Mouse (Mus musculus) erythroid progenitor cell, adult 5-6 weeks (primary cell): Measurements from ENCODE around the gene Cdh23. TPM values are rescaled to one million over a fixed set of nuclear protein-coding genes. Genes with fewer than 3 reads are reported as not detected.
A peak's percentile ranks its signal among the peaks of the same experiment; 100 is the strongest.

ENCODE experiments used
- ATAC-seq: replicated peaks from 2 replicates; pipeline ENCODE4 v1.8.0; 2016; ENCODE audit warnings: moderate number of reproducible peaks, mild to moderate bottlenecking, moderate TSS enrichment, inconsistent platforms; ENCODE audit not compliant: poor library complexity, low FRiP score, severe bottlenecking
- total RNA-seq, 2 experiments: library from RNA; stranded (forward) in 1 of 2; stranded (reverse) in 1 of 2; fragments of 150-400 nt in 1 of 2; fragments of 186-747, 209-891 nt in 1 of 2; gene quantifications; 2 replicates each; pipeline versions ENCODE4 v1.2.3 to v1.2.4; 2015 to 2017; ENCODE audit warnings: low replicate concordance in 2 of 2

Gene Cdh23
- total RNA-seq, 2 experiments from 2014 or later: not detected

GRCm38 (mm10) chr10:60354003-60354325 is 342.3 kb downstream of the Cdh23 start:
- no peak for ATAC-seq

DNA sequence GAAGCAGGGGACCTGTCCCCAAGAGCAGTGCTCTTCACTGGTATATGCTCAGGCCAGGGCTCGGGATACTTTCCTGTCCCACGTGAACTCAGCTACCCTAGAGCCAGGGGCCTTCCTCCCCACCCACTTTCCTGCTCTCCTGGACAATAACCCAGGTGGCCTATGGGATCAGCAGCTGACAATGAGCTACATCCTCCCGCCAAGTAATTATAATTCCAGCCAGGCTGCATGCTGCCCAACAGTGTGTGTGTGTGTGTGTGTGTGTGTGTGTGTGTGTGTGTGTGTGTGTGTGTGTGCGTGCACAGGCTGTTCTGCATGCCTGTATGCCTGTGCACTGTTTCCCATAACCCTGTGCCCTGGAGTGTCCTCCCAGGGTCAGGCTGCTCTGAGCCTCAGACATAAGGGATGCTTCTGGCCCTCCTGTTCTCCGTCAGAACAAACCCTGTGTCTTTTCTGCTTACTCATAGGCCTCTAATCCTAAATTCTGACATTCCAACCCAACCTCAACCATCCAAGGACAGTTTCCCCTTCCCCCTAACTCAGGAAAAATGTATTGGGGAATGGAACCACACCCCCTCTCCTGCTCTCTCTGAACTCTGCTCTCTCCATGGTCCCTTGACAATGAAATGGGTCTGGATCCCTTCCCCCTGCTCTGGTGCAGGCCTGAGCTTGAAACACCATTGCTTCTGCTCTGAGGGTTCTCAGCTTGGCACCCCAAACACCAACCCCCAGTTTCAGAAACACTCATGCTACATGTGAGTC is 342.9 kb downstream of the Cdh23 start:
- no peak for ATAC-seq

GRCm38 (mm10) chr10:60351761-60352455 is 344.4 kb downstream of the Cdh23 start:
- no peak for ATAC-seq

DNA sequence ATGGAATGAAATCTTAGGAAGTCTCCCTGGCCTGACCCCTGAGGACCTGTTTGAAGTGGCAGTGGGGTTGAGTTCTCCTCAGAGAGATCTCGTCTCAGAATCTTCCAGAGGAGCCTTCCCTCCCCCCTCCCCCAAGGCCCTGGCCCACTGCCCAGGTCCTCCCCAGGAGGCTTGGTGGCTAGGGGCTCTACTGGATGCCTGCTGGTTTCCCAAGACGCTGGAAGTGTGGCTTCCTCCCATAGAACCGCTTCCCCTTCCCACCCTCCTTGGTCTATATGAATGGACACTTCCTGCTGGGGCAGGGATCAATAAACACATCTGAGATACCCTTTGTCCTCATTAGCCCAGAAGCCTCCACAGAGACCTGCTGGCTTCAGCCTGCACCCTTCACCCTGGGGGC is 345.0 kb downstream of the Cdh23 start:
- no peak for ATAC-seq

DNA sequence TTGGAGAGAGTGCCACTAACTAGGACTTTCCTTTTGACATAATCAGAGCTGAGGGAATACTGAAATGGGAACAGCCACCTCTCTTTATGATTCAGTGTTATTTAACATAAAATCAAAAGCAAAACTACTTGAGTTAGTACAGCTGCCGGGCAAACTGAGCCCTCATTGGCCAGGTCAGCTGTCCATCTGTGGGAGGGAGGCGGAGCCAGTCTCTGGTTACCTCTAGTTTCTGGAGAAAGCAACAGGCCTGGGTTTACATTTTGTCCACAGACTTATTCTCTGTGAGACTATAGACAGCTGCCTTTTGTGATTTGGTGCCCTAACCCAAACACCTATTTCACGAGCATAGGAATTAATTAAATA is 345.5 kb downstream of the Cdh23 start:
- peak; percentile 41 for ATAC-seq

DNA sequence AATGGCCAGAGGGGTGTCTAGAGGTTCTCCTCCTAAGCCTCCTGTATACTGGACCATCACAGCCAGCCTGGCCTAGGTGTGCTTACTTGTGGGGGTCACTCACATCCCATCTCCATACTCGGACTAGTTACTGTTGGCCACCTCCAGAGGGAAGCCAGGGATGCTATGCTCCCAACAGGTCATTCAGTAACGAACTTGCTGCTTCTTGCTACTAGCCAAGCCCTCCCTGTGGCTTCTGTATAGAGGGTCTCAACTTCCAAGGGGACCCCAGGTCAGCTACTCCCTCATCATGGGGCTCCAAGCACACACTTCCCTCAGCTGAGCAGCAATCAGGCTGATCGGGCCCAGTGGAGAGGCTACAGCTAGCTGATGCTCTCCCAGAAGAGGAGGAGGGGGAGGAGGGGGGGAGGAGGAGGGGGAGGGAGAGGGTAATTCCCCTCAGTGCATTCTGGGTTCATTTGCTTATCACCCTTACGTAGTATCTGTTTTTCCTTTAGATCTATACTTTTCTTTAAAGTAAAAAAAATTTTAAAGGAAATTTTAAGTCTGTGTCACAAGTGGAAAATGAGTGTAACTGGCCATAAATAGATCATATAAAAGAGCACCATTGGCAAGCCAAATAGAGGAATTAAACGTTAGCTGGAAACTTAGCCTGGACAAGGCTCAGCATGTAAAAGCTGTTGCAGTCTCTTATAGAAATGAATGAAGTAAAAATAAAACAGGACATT is 346.0 kb downstream of the Cdh23 start:
- ATAC-seq: no peak

DNA sequence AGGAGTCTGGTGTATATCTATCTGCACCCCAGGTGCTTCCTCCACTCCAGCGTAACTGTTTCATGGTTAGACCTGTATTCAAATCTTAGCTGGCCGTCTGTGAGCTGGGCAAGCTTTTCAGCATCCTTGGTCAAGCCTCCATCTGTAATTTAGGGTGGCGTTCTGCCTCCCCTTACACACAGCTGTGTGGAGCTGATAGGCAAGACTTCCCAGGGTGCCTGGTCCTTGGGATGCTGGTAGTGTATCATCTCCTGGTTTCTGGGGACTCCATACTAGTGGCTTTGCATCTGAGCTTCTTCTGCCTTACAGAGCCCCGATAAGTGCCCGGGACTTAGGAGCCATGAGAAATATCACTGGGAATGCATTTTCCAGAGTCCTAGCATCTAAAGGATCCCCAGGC is 346.6 kb downstream of the Cdh23 start:
- peak; percentile 64 for ATAC-seq

- ATAC-seq: peak; percentile 25
Observed at GRCm38 (mm10) chr10:60349056-60349455, 347.2 kb downstream of the Cdh23 start.

DNA sequence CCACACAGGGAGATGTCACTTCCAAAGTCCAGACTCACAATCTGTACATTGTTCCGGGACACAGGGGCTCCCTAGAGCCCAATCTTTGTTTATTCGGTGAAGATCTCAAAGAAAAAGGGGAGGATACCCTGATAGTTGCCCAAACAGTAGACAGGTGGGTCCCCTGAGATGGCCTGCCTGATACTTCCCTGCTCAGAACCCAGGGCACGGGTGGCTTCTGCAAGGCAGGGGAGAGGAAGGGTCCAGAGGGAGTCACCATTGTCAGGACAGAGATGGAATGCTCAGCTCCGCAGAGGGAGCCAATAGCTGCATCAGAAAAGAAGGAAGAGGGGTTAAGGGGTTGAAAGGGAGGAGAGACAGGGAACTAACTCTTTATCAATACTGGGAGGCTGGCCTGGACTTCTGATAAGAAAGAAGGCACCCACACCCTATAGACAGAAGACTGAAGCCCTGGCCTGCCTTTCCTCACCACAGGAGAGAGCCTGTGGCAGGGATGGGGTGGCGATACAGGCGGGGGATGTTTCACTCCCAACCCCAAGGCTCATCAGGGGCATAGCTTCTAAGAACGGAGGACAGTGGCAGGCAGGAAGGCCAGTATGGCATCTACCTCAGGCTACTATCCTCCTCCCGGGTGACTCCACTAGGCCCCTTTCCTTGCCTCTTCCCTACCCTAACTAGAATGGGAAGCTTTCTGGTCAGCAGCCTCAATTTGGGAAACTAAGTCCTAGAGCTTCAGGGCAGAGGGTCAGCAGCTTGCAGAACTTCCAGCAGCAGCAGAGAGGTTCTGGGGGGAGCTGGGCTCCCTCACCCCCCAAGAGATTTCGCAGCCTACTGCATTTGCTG is 348.3 kb downstream of the Cdh23 start:
- ATAC-seq: peak; percentile 51

DNA sequence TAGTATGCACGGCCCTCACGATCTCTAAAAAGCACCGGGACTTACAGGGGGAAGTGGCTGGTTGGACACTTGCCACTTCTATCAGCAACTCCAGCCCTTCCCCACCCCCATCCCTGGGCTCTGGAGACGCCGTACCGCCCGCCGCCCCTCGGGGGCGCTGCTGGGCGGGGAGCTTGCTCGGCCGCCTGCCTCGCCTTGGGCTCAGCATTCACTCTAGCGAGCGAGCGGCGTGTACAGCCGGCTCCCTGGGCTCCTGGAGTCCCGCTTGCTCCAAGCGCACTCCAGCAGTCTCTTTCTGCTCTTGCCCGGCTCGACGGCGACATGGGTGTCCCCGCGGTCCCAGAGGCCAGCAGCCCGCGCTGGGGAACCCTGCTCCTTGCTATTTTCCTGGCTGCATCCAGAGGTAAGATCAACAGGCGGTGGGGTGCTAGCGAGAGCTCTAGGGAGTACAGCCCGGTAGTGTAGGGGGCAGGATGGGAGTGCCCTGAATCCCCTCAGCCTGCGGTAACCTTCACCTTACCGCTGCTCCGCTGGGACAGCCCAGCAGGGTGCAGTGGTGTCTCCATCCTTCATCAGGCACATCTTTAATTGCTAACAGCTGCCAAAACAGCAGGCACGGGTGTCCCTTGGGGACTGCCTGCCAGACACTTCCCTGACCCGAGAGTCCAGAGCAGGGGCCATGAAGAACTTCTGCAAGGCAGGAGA is 349.4 kb downstream of the Cdh23 start, which contains the start of gene Vsir:
TSS of gene Vsir (plus strand) at position 151 of the 705 bp plus-strand sequence.
- ATAC-seq: peak; percentile 53

DNA sequence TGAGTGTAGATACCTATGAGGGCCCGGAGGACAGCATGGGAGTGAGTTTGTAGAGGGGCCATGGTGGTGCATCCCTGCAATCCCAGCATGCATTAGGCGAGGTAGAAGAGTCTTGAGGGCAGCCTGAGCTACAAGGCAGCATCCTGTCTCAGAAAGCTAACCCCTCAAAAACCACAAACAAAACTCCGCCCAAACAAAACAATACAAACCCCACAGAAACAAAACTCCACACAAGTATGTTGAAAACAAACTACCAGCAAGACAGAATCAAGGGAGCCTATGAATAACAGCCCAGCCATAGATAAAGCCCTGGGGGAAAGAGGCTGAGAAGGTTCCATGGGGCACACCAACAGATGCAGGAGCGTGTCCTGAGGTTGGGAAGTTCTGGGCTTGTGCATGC is 350.2 kb downstream of the Cdh23 start:
- ATAC-seq: no peak

DNA sequence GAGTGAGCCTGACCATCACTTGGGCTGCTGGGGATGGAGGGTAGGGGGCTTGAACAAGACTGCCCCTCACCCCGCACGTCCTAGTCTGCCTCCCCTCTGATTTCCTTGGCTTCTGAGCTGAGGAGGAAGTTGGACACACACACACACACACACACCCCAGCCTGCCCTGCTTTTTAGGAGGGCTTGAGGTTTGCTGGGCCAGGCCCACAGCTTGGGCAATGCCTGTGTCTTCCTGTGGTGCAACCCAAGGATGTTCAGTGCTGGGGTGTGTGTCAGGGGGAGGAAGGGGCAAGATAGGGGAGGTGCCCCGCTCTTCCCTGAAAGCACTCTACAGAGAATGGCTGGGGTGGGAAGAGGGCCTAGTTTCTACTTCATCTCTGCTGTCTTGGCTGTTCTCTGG is 352.2 kb downstream of the Cdh23 start:
- ATAC-seq: no peak

- no peak for ATAC-seq
Observed at GRCm38 (mm10) chr10:60341528-60341927, 354.8 kb downstream of the Cdh23 start.

- no peak for ATAC-seq
Observed at GRCm38 (mm10) chr10:60335021-60335420, 361.3 kb downstream of the Cdh23 start.

DNA sequence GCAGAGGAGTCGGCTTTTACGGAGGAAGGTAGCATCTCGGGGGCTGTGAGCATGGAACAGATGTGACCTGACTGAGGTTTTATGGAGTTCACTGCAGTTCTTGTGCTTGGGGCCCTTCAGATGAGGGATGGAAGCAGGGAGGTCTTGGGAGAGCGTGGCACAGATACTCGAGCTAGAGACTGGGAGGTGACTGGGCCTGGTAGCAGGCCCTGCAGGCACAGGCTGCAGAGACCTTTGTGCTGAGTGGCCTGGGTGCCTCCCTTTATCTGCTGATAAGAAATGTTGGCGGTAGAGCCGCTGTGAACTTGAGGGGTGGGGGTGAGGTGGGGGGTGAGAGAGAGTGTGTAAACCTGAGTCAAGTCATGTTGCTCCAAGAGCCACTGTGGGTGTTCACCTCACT is 361.7 kb downstream of the Cdh23 start:
- no peak for ATAC-seq

DNA sequence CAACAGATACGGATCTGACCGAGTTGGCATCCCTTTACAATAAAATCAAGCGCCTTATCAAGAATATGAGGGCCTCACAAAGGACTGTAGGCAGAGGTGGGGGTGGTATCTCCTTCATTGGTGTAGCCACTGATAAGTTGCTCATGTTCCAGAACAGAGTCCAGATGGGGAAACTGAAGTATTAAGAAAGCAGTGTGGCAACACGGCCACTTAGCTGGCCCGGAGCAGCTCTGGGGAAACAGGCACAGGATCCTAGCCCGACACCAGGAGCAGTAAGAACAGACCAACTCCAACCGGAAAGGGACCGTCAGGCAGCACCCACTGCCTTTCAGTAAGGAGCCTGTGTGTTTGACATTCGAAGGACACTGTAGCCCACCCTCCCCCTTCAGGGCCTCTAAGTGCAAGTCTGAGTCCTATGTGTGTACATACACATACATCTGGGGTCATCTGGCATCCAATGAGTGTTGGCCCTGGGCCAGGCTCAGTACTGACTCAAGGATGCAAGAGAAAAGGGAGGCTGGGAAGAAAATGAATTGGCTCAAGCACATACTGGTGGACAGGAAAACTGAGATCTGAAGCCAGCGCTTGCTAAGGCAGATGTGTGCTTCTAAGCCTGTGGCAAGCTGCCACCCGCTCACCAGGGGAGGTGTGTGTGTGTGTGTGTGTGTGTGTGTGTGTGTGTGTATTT is 367.2 kb downstream of the Cdh23 start:
- ATAC-seq: no peak

- no peak for ATAC-seq
Observed at GRCm38 (mm10) chr10:60316166-60316565, 380.1 kb downstream of the Cdh23 start.

GRCm38 (mm10) chr10:60313606-60314005 is 382.7 kb downstream of the Cdh23 start:
- no peak for ATAC-seq

- no peak for ATAC-seq
Observed at GRCm38 (mm10) chr10:60310629-60311028, 385.7 kb downstream of the Cdh23 start.
